Mouse (Mus musculus) splenic B cell, adult 2 months (primary cell): ENCODE data around the gene Tmod2.
"Not testable (repeated sequence)": the region's sequence is repeated elsewhere in the genome, so short reads cannot be mapped to it uniquely, and the experiment has no call there.

Source experiments
- DNase-seq: peaks from one replicate; pipeline ENCODE4 v3.0.0-alpha.2; 2011; ENCODE audit warnings: low read depth, low spot score
- H3K27me3 ChIP-seq: 2 replicates; pipeline ENCODE4 v1.6.1; 2012; ENCODE audit warnings: mild to moderate bottlenecking, low read length, moderate library complexity, mixed read lengths; ENCODE audit not compliant: control insufficient read depth, poor library complexity, insufficient read depth, severe bottlenecking
- H3K36me3 ChIP-seq: 2 replicates; pipeline ENCODE4 v1.6.1; 2012; ENCODE audit warnings: mild to moderate bottlenecking, low read length, moderate library complexity, mixed read lengths; ENCODE audit not compliant: control insufficient read depth, poor library complexity, insufficient read depth, severe bottlenecking

Gene Tmod2

DNA sequence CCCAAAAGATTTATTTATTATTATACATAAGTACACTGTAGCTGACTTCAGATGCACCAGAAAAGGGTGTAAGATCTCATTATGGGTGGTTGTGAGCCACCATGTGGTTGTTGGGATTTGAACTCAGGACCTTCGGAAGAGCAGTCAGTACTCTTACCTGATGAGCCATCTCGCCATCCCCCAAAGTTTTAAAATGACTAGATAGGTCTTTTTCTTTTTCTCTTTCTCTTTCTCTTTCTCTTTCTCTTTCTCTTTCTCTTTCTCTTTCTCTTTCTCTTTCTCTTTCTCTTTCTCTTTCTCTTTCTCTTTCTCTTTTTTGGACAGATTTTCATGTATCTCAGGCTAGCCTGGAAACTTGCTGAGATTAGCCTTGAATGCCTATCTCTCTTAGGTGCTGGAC lies 8.6 kb upstream of the Tmod2 start:
- not testable (repeated sequence) for H3K27me3 ChIP-seq, H3K36me3 ChIP-seq, DNase-seq

DNA sequence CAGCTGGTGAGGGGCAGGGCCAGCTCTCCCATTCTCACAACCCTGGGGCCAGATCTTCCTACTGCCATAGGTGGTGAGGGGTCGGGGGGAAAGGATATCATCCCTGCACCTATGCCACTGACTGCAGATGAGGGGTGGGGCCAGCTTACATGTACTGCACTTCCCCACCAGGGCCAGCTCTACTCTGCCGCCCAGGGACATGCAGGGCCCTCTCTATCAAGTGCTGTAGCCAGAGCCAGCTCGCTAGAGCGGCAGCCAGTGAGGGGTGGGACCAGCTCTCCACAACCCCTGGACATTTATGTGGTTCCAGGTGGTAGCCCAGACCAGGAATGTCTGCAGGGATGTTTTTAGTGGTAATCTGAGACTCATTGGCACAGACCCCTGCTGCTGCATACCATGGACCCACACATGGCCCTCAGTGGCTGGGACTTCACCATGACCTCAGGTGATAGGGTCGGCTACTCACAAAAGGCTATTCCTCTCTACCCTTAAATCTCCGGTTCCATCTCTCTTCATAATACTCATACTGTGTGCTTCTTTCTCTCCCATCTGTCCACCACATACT lies 7.8 kb upstream of the Tmod2 start:
- Histone ChIP-seq H3K36me3 (no peaks in the 10 kb centered on the region), H3K27me3 (no peaks in the 10 kb centered on the region; the same call in 1 of the 2 replicates)
- DNase-seq: no peak

DNA sequence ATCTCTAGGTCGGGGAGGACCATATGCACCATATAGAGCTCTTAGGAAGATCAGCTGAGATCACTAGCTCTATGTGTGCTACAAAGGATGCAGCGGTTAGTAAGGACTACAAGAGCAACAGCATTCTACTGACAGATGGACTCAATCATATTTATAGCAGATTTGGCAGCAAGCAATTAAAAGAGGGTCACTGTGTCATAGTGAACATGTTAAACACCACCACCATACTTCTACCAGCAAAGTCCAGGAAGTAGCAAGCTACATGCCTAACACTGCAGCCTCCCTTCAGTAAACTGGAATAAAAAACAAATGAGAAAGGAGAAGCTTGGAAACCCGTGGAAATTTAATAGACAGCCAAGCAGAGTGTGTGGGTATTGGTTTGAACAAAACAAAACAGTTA lies 5.4 kb upstream of the Tmod2 start:
- DNase-seq: no peak
- Histone ChIP-seq H3K36me3 (no peaks in the 10 kb centered on the region), H3K27me3 (no peaks in the 10 kb centered on the region; the same call in 1 of the 2 replicates)

DNA sequence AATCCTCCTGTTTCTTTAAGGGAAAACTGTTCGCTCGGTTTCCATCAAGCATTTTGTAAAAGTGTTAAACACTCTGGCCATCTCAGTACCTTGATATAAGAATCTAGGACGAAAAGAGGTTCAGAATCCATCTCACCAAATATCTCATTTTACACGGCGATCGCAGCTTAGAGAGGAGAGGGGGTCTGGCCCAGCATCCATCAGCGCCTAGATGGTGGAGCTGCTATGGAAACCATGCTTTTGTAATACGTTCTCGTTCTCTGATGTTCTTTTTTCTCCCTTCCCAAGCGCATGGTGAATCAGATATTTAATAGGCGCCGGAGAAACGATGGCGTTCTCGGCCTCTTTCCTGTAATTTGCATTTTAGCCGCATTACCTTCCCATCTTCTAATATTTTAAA lies 1.2 kb downstream of the Tmod2 start:
- H3K27me3 ChIP-seq: no peaks in the 10 kb centered on the region
- no peaks in the 10 kb centered on the region for H3K36me3 ChIP-seq
- DNase-seq: no peak

DNA sequence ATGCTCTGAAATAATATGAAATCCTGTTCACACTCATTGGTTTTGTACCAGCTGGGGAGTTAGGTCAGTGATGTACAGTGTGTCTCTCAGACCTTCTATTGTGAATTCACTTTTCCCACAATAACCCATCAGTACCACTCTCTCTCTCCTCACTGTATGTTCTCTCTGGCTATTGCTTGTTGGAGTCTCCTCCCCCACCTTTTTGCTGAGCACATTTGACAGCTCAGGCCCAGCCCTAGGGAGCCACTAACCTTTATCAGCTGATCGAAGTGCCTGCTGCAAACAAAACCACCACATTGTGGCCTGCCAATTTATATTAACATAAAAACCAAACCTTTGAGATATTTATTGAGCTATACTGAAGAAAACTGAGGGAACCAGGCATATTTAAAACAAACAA lies 1.6 kb downstream of the Tmod2 start:
- H3K36me3 ChIP-seq: no peaks in the 10 kb centered on the region
- H3K27me3 ChIP-seq: no peaks in the 10 kb centered on the region
- no peak for DNase-seq

DNA sequence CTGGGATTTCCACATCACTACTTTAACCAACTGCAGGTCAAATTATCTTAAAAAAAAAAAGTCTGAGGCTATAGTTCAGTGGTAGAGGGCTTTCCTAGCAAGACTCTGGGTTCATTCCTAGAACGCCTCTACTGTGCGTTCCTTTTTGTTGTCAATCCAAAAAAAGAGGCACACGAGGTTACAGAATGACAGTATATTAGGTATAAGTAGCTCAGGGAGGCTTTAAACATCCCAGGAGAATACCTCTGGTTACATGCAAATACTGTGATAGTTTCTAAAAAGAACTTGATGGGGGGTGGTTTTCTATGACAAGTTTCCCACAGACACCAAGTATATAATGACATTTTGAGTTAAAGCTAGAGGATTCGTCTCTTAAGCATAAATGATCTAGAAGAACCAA lies 3.6 kb downstream of the Tmod2 start:
- DNase-seq: no peak
- H3K27me3 ChIP-seq: no peaks in the 10 kb centered on the region
- H3K36me3 ChIP-seq: no peaks in the 10 kb centered on the region

DNA sequence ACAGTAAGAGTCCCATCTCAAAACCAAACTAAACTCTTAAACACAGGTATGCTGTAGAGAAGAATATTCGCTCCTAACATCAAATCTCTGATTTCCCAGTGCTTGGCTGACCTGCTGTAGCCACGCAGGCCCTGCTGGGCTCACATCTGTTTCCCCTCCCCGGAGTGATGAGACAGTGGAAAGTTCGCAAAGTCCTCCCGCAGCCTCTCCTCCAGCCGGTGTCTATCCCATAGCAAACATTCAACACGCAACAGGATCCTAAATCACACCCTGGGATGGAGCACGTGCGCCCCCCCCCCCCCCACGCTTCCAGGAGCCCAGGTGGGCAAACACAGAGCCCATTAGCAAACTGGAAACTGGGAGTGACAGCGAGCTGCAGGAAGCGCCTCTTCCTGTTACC lies 9.6 kb downstream of the Tmod2 start:
- Histone ChIP-seq H3K27me3 (no peaks in the 10 kb centered on the region; the same call in 1 of the 2 replicates), H3K36me3 (no peaks in the 10 kb centered on the region)
- DNase-seq: no peak

DNA sequence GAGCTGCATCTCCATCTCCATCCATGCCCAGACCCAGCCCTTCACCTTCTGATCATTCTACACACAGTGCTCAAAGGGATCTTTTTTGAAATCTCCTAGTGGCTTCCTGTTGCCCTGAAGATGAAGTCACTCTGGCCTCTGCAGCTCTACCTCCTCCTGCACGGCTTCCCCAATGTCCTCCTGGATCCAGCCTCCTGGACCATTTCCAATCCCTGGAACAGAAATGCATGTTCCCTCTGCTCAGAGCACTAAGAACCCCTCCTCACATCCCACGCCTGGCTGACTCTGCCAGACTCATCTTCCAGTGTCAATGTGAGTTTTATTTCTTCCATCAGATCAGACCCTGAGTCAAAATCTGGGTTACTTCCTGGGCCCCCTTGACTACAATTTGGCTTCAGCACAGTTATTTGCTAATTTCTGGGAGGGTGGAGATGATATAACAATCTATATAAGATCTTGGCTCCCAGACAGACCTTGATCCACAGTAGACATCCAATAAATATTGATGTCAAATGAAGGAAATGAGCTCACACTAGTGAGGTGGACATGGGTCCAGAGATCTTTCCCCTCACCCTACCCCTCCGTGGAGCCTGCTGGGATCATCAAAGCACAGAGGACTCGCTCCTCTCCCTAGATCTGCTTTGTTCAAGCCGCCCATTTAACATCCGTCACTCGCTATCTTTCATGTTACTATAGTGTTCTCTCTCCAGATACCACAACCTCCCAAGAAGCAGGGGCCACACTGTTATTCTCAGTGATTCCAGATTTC lies 10.8 kb downstream of the Tmod2 start:
- peaks cover 1% of the 10 kb centered on the region; the same call in 1 of the 2 replicates for H3K27me3 ChIP-seq
- no peaks in the 10 kb centered on the region for H3K36me3 ChIP-seq
- DNase-seq: no peak

DNA sequence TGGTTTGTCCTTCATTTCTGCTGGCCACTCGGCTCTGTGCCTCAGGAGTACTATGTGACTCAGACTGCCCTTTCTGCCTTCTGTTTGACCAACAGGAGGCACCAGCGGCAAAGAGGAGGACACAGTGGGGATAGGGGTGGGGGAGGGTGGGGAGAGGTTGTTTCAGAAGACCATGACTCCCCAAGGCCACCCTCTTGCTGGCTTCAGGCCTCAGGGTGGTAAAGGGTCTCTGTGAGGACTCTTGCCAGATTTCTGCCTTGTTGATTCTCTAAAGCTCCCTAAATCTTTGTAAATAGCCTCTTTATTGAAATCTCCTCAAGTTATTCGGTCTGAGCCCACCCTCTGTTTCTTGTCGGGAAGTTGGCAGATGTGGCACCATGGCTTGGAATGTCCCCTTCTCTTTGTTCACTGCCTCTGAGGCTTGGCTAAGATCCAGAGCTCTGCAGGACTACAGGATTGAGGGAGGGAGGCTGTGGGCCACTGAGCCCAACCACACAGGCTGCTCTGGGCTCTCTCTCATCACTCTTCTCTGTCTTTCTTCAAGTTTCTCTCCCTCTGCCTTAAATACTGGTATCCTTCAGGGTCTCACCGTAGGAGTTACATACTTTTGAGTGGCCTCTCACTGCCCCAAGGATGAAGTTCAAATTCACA lies 11.8 kb downstream of the Tmod2 start:
- DNase-seq: no peak
- Histone ChIP-seq H3K36me3 (no peaks in the 10 kb centered on the region), H3K27me3 (peaks cover 1% of the 10 kb centered on the region; the same call in 1 of the 2 replicates)

DNA sequence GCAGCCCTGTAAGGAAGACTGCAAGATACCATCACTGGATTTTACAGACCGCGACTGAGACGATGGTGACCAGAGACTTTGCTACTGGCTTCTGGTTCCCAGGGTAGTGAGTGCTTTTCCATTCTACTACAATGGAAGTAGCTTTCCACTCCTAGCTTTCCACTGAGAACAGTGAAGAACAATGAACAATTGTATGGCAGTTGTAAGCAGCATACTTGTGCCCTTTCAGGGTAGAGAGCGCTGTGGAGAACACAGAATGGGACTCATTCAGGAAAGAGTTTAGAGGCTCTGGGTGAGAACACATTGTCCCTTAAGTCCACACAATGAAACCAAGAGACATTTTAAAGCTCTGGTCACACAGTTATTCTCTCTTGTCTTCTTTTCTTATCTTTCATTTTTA lies 13.5 kb downstream of the Tmod2 start:
- no peaks in the 10 kb centered on the region for H3K36me3 ChIP-seq
- no peak for DNase-seq
- H3K27me3 ChIP-seq: peaks cover 1% of the 10 kb centered on the region; the same call in 1 of the 2 replicates

DNA sequence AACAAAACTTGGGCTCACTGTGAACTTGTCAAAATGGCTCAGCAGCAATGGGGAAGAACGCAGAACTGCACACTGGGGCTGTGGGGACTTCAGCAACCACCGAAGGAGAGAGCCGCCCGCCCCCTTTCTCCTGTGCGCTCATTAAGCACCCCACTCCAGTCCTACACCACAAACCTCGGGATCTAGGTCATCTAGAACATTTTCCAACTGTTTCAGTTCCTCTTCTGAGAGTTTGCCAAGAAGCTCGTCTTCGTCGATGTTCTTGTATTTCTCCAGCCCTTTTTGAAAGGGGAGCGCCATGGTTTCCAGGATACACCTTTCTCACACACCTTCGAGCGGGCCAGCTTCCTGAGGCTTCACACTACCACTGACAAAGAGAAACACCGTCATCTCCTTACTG lies 14.1 kb downstream of the Tmod2 start:
- no peak for DNase-seq
- Histone ChIP-seq H3K27me3 (peaks cover 1% of the 10 kb centered on the region; the same call in 1 of the 2 replicates), H3K36me3 (no peaks in the 10 kb centered on the region)

DNA sequence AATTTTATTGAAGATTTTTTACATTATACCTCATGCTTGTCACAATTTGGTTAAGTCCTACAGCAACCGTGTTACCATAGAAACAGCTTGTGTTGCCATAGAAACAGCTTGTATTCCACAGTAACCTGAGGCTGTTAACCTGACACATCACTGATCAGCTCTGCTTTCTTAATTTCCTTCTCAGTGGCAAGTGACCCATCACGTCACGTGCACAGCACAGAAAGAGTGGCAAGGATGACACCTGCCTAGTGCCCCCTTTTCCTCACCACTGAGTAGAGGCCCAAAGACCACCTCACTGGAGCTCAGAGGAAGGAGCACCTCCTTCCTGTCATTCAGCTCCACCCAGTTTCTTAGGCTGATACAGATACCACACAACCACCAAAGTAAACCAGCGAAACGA lies 17.6 kb downstream of the Tmod2 start:
- H3K27me3 ChIP-seq: peaks cover 1% of the 10 kb centered on the region; the same call in 1 of the 2 replicates
- no peaks in the 10 kb centered on the region for H3K36me3 ChIP-seq
- DNase-seq: no peak

DNA sequence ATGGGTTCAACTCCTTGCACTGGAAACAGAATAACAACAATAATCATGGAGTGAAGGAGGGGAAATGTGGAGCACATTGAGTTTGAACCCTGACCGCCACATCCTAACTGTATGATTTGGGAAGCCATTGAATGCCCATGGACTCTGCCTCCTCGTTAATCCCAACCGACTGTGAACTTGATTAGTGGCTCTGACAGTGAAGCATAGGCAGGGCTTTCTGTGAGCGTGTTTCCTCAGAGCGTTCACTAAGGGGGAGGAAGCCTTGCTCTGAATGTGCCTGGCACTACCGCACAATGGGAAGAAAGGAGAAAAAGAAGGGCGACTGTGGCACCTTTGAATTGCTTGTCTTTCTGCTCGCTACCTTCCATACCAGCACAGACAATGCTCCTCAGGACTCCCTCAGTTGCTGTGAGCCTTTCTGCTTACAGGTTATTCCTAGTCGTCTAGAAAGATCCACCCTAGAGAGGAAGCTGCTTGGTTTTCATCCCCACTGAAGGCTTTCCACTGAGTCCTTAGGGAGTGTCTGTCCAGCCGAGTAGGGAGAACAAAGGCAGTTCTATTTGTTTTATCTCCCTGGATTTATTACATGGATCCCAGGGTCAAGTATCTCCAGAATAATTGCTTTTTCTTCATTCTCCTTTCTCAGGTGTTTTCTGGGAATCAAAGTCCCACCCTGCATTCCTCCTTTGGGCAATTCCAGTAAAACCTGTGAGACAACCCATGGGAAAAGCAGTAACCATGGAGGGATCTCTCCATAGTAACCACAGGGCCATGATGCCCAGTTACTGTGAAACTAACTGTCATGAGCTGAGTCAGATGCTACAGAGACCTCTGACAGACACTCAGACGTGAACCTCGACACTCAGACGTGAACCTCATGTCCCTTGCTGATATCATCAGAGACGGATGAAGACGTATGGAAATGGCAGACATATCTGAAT lies 21.0 kb downstream of the Tmod2 start:
- H3K36me3 ChIP-seq: no peaks in the 10 kb centered on the region
- no peaks in the 10 kb centered on the region for H3K27me3 ChIP-seq
- DNase-seq: no peak

DNA sequence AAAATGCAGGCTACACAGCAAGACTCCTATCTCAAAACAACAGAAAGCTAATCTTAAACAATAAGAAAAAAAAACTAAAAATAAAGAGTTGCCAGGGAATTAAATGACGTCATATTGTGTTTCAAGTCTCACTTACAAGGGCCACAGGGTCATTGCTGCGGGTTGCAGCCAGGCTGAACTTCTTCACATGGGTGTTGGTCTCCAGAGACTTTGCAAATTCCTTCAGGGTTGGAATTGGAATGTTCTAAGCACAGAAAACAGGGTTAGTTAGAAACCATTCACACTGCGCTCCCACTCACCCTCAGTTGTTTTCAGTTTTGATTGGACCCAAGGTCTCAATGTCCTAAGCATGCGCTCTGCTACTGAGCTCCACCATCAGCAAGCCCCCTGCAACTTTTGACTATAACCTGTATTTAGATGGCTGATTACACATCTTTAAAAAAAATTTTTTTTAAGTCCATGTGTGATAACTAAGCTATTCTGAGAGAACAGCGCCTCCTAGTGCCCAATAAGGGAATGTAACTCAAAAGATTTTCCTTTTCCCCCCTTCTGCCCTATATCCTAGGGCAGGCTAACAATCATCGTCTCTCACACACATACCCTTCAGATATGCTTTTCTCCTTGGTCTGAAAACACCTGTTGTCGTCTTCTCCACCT lies 29.3 kb downstream of the Tmod2 start:
- DNase-seq: peak; percentile 77
- H3K27me3 ChIP-seq: no peaks in the 10 kb centered on the region
- no peaks in the 10 kb centered on the region for H3K36me3 ChIP-seq
